ENCODE assay signal across 24 mouse cellular contexts in genomic region chr7:37918926-37919325, GRCm38 (mm10).
A peak's percentile ranks its signal among the peaks of the same experiment; 100 is the strongest.
DNase-seq lines count a peak whose midpoint lies in the region; ATAC-seq lines count a peak whose summit lies in the region.
"Had no signal": no experiment of that assay in that cellular context is flagged by ENCODE, and none has a peak within 500 bp of the region (broad histone marks: within the 10 kb centered on the region; RNA-seq: fewer than 3 reads in every experiment).

No protein-coding gene starts in this region.

- peaks cover 19% of the 10 kb centered on the region for H3K4me1 ChIP-seq in midbrain, embryonic 13.5 days (replicated peaks)
- peaks cover 8% of the 10 kb centered on the region for H3K4me1 ChIP-seq in midbrain, embryonic 16.5 days (ENCODE audit: control insufficient read depth, insufficient read depth, low read length)
- no peaks in the 10 kb centered on the region for H3K4me1 ChIP-seq in liver, embryonic 12.5 days
- H3K4me1 ChIP-seq: heart, embryonic 10.5 days; heart, embryonic 13.5 days had no signal

- peak; percentile 22; the same call in 1 of the 2 replicates for ATAC-seq in midbrain, embryonic 13.5 days
- no peak for ATAC-seq in midbrain, embryonic 16.5 days
- ATAC-seq in liver, embryonic 12.5 days: no peak
- ATAC-seq: forebrain, embryonic 13.5 days; forebrain, embryonic 16.5 days; hindbrain, postnatal 0 days; inflammation-experienced regulatory T-cells, adult 6 months; intestine, embryonic 16.5 days had no signal

- peak; percentile 9 to 28 for DNase-seq in cerebellum, postnatal 25 days
- no peak for DNase-seq in cerebellum, adult 18-20 months
- DNase-seq in gastrocnemius, postnatal 10 days: peak; percentile 31
- DNase-seq in gastrocnemius, postnatal 36 days: no peak
- DNase-seq: adrenal gland, postnatal 10 days; adrenal gland, postnatal 36 days; B cell, adult 2 months; cerebellum, adult 8-10 months; heart, postnatal 14 days; heart, postnatal 4 days; kidney, adult 18-20 months had no signal

- H3K27me3 ChIP-seq in midbrain, embryonic 13.5 days: no peaks in the 10 kb centered on the region
- H3K27me3 ChIP-seq in midbrain, embryonic 16.5 days (ENCODE audit: control insufficient read depth, insufficient read depth, low read depth, low read length): no peaks in the 10 kb centered on the region
- H3K27me3 ChIP-seq in liver, embryonic 12.5 days (replicated peaks): no peaks in the 10 kb centered on the region
- H3K27me3 ChIP-seq: forebrain, embryonic 13.5 days had no signal

- no peaks in the 10 kb centered on the region for H3K36me3 ChIP-seq in midbrain, embryonic 13.5 days
- no peaks in the 10 kb centered on the region for H3K36me3 ChIP-seq in midbrain, embryonic 16.5 days (ENCODE audit: control insufficient read depth, insufficient read depth, low read length)
- H3K36me3 ChIP-seq in liver, embryonic 12.5 days: no peaks in the 10 kb centered on the region
- H3K36me3 ChIP-seq: forebrain, embryonic 10.5 days; heart, embryonic 10.5 days; heart, embryonic 13.5 days had no signal

- intact Hi-C loops in gastrocnemius, postnatal 36 days (cut with DNase I): no loop called here

- 59% methylated on average over 10 of the region's 10 CpGs for WGBS in midbrain, embryonic 13.5 days
- WGBS in midbrain, embryonic 16.5 days: 53% methylated on average over 10 of the region's 10 CpGs
- WGBS in liver, embryonic 12.5 days (ENCODE audit: insufficient replicate concordance): 40% methylated on average over 10 of the region's 10 CpGs

- H3K27ac ChIP-seq in midbrain, embryonic 13.5 days: no peak overlapping the region
- no peak overlapping the region for H3K27ac ChIP-seq in midbrain, embryonic 16.5 days (ENCODE audit: low read length)
- no peak overlapping the region for H3K27ac ChIP-seq in liver, embryonic 12.5 days
- H3K27ac ChIP-seq: forebrain, embryonic 10.5 days; forebrain, embryonic 13.5 days; heart, adult 2 months; heart, embryonic 10.5 days; heart, embryonic 13.5 days; hindbrain, embryonic 14.5 days; hindbrain, postnatal 0 days had no signal

- no peak overlapping the region for H3K9ac ChIP-seq in midbrain, embryonic 13.5 days (replicated peaks)
- H3K9ac ChIP-seq in midbrain, embryonic 16.5 days (ENCODE audit: low read depth, low read length): no peak overlapping the region
- H3K9ac ChIP-seq in liver, embryonic 12.5 days: no peak overlapping the region
- H3K9ac ChIP-seq: forebrain, embryonic 13.5 days; heart, embryonic 13.5 days; hindbrain, embryonic 14.5 days had no signal

- H3K4me2 ChIP-seq in midbrain, embryonic 13.5 days (replicated peaks): no peak overlapping the region
- H3K4me2 ChIP-seq in midbrain, embryonic 16.5 days (ENCODE audit: low read length): no peak overlapping the region
- H3K4me2 ChIP-seq in liver, embryonic 12.5 days: no peak overlapping the region
- H3K4me2 ChIP-seq: forebrain, embryonic 13.5 days; heart, embryonic 13.5 days; hindbrain, embryonic 14.5 days had no signal

- no peak overlapping the region for H3K4me3 ChIP-seq in midbrain, embryonic 13.5 days (replicated peaks)
- H3K4me3 ChIP-seq in midbrain, embryonic 16.5 days (ENCODE audit: low read depth, low read length): no peak overlapping the region
- no peak overlapping the region for H3K4me3 ChIP-seq in liver, embryonic 12.5 days
- H3K4me3 ChIP-seq: forebrain, embryonic 10.5 days; forebrain, embryonic 13.5 days; heart, adult 2 months; heart, embryonic 10.5 days; heart, embryonic 13.5 days had no signal

- no peaks in the 10 kb centered on the region for H3K9me3 ChIP-seq in midbrain, embryonic 13.5 days
- H3K9me3 ChIP-seq in midbrain, embryonic 16.5 days (replicated peaks; ENCODE audit: control insufficient read depth, low read length, poor library complexity, severe bottlenecking): no peaks in the 10 kb centered on the region
- 0 out of 2 replicates have a peak, but pooled peaks cover 2% of the 10 kb centered on the region for H3K9me3 ChIP-seq in liver, embryonic 12.5 days (replicated peaks)
- H3K9me3 ChIP-seq: forebrain, embryonic 13.5 days had no signal

Comparison
In these comparisons a context has a peak if more than half of its experiments do, and no peak if none do; other contexts are left out.
1. DNase-seq: peak in cerebellum, postnatal 25 days (2 of 2) and gastrocnemius, postnatal 10 days (single experiment); none in cerebellum, adult 18-20 months (0 of 2) and gastrocnemius, postnatal 36 days (0 of 2).